Mouse (Mus musculus): ENCODE results near the gene Adgrl1. TPM values are rescaled to one million over a fixed set of nuclear protein-coding genes. Genes with fewer than 3 reads are reported as not detected.

The Adgrl1 gene
- polyA plus RNA-seq, 1 experiment from 2014 or later: 11.0 TPM

DNA sequence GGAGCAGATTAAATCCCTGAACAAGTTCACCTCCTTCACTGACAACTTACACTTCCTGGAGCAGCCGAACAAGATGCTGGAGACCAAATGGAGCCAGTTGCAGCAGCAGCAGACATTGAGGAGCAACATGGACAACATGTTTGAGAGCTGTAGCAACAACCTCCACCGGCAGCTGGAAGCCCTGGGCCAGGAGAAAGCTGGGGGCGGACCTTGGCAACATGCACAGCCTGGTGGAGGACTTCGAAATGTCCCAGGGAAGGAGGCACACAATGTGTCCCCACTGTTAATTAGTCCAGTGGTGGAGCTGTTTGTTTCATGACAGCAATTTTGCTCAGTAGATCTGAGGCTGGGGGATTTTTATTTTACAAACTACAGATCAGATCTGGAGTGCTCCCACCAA lies 7.8 kb upstream of the Adgrl1 start:
- Histone ChIP-seq H3K27ac (no peak overlapping the region), H3K27me3 (replicated peaks) (peaks cover 18% of the 10 kb centered on the region; the same call in 1 of the 2 replicates), H3K36me3 (no peaks in the 10 kb centered on the region), H3K4me1 (replicated peaks) (peaks cover 2% of the 10 kb centered on the region), H3K4me2 (replicated peaks) (no peak overlapping the region), H3K4me3 (replicated peaks) (no peak overlapping the region), H3K9ac (no peak overlapping the region), H3K9me3 (no peaks in the 10 kb centered on the region)
- WGBS: 45% methylated on average over 4 of the region's 4 CpGs
- ATAC-seq: no peak

DNA sequence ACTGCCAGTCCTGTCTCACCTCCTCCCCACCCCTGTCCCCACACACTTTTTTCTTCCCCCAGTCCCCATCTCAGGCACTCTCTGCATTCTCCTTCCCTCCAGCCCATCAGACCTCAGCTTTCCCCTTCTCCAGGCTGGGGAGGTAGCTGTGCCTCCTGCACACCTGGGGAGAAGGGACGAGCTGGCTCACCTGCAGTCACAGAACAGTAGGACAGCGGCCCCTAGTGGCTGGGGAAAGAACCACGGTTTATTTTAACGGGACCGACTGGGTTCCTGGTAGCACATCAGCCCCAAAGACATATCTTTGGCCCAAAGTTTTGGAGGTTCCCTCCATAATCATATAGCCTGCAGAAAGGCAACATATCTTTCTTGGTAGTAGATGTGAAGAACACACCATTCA lies 6.0 kb upstream of the Adgrl1 start:
- Histone ChIP-seq H3K27me3 (replicated peaks) (peaks cover 18% of the 10 kb centered on the region; the same call in 1 of the 2 replicates), H3K9me3 (no peaks in the 10 kb centered on the region), H3K9ac (no peak overlapping the region), H3K4me2 (replicated peaks) (no peak overlapping the region), H3K4me3 (replicated peaks) (no peak overlapping the region), H3K36me3 (no peaks in the 10 kb centered on the region), H3K4me1 (replicated peaks) (peaks cover 9% of the 10 kb centered on the region), H3K27ac (no peak overlapping the region)
- 3% methylated on average over 5 of the region's 5 CpGs for WGBS
- ATAC-seq: no peak

DNA sequence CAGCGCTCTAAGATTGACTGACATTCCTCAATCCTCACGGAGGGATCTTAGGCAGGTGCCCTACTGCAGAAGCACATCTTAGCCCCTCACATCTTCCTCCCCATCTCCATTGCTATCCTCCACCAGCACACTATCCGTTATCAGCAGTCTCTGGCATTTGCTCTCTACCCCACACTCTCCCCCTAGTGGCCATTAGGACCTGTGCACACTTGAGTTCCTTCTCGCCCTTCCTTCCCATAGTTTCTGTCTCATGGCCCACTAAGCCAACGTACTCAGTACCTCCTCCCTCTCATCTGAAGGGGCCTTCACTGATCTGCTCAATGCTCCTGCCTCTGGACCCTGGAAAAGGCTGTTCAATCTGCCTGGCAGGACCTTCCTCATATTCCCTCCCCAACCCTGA lies 4.0 kb upstream of the Adgrl1 start:
- H3K4me1 ChIP-seq (replicated peaks): peaks cover 14% of the 10 kb centered on the region
- no peak overlapping the region for H3K4me3 ChIP-seq (replicated peaks)
- 9% methylated on average over 5 of the region's 5 CpGs for WGBS
- no peak for ATAC-seq
- H3K9me3 ChIP-seq: no peaks in the 10 kb centered on the region
- H3K4me2 ChIP-seq (replicated peaks): no peak overlapping the region
- H3K27ac ChIP-seq: no peak overlapping the region
- H3K27me3 ChIP-seq (replicated peaks): peaks cover 18% of the 10 kb centered on the region; the same call in 1 of the 2 replicates
- no peak overlapping the region for H3K9ac ChIP-seq
- no peaks in the 10 kb centered on the region for H3K36me3 ChIP-seq

DNA sequence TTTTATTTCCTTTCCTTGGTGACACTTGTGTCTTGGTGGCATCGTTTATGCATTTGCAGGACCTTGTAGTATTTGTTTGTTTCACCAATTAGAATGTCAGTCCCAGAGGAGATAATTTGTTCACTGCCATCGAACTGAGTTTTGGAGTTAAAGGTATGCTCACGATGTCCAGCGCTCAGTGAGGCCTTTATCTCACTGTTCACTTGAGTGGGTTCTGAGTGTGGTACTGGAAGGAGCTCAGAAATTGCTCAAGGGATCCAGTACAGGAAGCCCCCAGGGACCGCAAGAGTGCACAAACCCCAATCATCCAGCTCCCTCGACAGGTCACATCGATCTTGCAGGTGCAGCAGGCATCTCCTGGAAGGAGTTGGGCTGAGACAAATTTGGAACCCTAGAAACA lies 3.4 kb upstream of the Adgrl1 start:
- Histone ChIP-seq H3K36me3 (no peaks in the 10 kb centered on the region), H3K9ac (no peak overlapping the region), H3K27ac (no peak overlapping the region), H3K4me1 (replicated peaks) (peaks cover 19% of the 10 kb centered on the region), H3K4me2 (replicated peaks) (no peak overlapping the region), H3K27me3 (replicated peaks) (peaks cover 18% of the 10 kb centered on the region; the same call in 1 of the 2 replicates), H3K9me3 (no peaks in the 10 kb centered on the region), H3K4me3 (replicated peaks) (no peak overlapping the region)
- 93% methylated on average over 7 of the region's 7 CpGs for WGBS
- no peak for ATAC-seq

DNA sequence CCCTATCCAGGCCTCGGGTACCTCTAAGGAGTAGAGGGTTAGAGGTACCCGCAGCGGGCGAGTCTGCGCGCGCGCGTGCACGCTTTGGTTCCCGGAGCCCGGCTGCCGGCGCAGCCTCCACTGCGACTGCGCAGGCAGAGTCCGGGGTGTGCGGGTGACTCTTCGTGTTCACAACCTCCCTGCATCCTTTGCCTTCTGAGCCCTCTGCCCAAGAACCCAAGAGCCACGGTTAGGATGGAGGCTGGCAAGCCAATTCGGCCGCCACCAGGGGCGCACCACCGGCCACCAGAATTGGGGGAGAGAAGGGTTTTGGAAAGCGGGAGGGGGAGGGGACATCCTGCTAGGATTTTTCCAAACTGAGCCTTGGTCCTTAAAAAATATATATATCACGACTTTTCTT lies 2.7 kb upstream of the Adgrl1 start:
- H3K4me3 ChIP-seq (replicated peaks): peak overlapping the region; percentile 29
- H3K4me2 ChIP-seq (replicated peaks): peak overlapping the region; percentile 69
- peaks cover 26% of the 10 kb centered on the region for H3K4me1 ChIP-seq (replicated peaks)
- no peaks in the 10 kb centered on the region for H3K36me3 ChIP-seq
- H3K9me3 ChIP-seq: no peaks in the 10 kb centered on the region
- H3K9ac ChIP-seq: no peak overlapping the region
- H3K27ac ChIP-seq: no peak overlapping the region
- peaks cover 18% of the 10 kb centered on the region; the same call in 1 of the 2 replicates for H3K27me3 ChIP-seq (replicated peaks)
- no peak for ATAC-seq
- WGBS: 3% methylated on average over 26 of the region's 26 CpGs

DNA sequence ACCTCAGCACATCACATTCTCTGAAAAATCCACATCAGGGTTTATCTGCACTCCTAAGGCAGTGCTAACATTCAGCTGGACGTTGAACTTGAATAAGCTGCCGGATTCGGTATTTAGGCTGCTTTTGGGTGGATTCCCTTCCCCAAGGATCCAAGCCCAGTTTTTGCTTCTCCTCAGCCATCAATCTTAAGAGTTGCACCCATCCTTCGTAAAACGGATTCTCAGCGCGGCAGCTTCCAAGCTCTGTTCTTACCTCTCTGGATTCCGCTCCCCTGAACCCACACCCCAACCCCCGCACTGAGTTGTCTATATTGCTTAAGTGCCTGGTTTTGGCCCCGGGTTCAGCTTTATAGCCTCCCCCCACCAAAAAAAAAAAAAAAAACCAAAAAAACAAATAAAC lies 1.4 kb upstream of the Adgrl1 start:
- H3K27ac ChIP-seq: peak overlapping the region; percentile 97
- no peaks in the 10 kb centered on the region for H3K9me3 ChIP-seq
- H3K36me3 ChIP-seq: no peaks in the 10 kb centered on the region
- H3K4me3 ChIP-seq (replicated peaks): peak overlapping the region; percentile 87
- WGBS: 3% methylated on average over 10 of the region's 10 CpGs
- peaks cover 38% of the 10 kb centered on the region for H3K4me1 ChIP-seq (replicated peaks)
- peaks cover 18% of the 10 kb centered on the region; the same call in 1 of the 2 replicates for H3K27me3 ChIP-seq (replicated peaks)
- ATAC-seq: no peak
- no peak overlapping the region for H3K9ac ChIP-seq
- H3K4me2 ChIP-seq (replicated peaks): peak overlapping the region; percentile 91

DNA sequence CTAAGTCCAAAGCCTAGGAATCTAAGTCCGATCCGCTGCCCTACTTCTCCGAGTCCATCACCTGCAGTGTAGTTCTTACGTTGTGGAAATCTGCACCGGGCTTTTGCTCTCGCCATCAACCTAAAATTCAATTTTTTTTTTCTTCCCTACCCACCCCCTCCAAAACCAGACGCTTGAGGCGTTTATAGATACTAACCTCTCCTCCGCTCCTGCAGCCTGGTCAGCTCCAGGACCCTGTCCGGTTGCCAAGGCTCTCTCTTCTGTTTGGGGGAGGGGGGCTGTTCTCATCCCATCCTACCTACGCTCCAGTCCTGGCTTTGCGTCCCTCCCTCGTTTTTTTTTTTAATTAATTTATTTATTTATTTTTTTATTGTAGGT lies 931 bp upstream of the Adgrl1 start:
- H3K4me1 ChIP-seq (replicated peaks): peaks cover 44% of the 10 kb centered on the region
- 1% methylated on average over 13 of the region's 13 CpGs for WGBS
- H3K36me3 ChIP-seq: no peaks in the 10 kb centered on the region
- peak overlapping the region; percentile 87 for H3K4me3 ChIP-seq (replicated peaks)
- peaks cover 18% of the 10 kb centered on the region; the same call in 1 of the 2 replicates for H3K27me3 ChIP-seq (replicated peaks)
- peak overlapping the region; percentile 97 for H3K27ac ChIP-seq
- peak overlapping the region; percentile 74; the same call in 1 of the 2 replicates for H3K9ac ChIP-seq
- no peaks in the 10 kb centered on the region for H3K9me3 ChIP-seq
- peak overlapping the region; percentile 91 for H3K4me2 ChIP-seq (replicated peaks)
- peak; percentile 42 for ATAC-seq

DNA sequence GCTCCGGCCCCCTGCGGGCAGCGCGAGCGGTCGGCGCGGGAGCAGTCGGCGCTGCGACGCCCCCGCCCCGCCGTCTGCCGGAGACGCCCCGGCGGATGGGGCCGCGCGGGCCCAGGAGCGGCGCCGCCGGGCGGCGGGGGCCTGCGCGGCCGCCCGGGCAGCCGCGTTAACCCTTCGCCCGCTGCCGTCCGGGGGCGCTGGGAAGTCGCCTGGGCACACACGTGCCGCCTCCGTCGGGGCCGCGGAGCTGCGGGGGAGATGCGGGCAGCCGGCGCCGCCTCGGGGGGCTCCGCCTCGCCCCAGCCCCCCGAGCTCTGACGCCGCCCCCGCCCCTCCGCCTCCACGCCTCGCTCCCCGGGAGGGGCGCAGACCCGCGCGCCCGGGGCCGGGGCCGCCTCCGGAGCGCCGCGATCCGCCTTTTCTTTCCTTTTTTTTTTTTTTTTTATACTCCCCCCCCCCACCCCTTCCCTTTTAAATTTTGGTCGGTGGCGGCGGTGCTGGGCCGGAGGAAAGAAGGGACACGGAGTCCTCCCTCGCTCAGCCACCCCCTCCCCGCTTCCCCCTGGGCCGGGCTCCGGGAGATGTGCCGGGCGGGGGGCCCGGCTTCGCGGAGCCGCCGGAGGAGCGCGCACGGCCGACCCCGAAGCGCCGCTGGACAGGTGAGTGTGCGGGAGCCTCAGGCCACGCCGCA lies 506 bp downstream of the Adgrl1 start:
- H3K4me2 ChIP-seq (replicated peaks): peak overlapping the region; percentile 91
- under 1% methylated on average over 53 of the region's 100 CpGs for WGBS
- peak; percentile 11 for ATAC-seq
- H3K9ac ChIP-seq: peak overlapping the region; percentile 74
- peaks cover 47% of the 10 kb centered on the region for H3K4me1 ChIP-seq (replicated peaks)
- H3K27ac ChIP-seq: peak overlapping the region; percentile 97
- H3K4me3 ChIP-seq (replicated peaks): peak overlapping the region; percentile 87
- H3K9me3 ChIP-seq: no peaks in the 10 kb centered on the region
- H3K36me3 ChIP-seq: no peaks in the 10 kb centered on the region
- H3K27me3 ChIP-seq (replicated peaks): peaks cover 12% of the 10 kb centered on the region; the same call in 1 of the 2 replicates

DNA sequence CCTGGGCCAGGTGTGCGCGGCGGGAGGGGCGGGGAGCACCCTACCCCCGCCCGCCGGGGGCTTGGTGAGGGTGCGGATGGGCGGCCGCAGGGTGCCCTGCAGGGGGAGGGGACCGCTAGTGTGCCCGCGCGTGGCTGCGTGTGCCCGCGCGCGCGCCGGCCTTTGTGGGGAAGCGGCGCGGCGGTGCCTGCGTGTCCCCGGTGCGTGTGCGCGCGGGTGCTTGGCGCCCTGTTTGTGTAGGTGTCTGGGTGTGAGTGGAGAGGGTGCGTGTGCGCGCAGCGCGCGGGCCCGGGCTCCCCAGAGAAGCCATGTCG lies 1.0 kb downstream of the Adgrl1 start:
- Histone ChIP-seq H3K27ac (peak overlapping the region; percentile 97), H3K9ac (peak overlapping the region; percentile 74), H3K4me3 (replicated peaks) (peak overlapping the region; percentile 87), H3K9me3 (no peaks in the 10 kb centered on the region), H3K27me3 (replicated peaks) (0 out of 2 replicates have a peak, but pooled peaks cover 8% of the 10 kb centered on the region), H3K4me2 (replicated peaks) (peak overlapping the region; percentile 91), H3K36me3 (no peaks in the 10 kb centered on the region), H3K4me1 (replicated peaks) (peaks cover 47% of the 10 kb centered on the region)
- no peak for ATAC-seq
- WGBS: under 1% methylated on average over 29 of the region's 40 CpGs

DNA sequence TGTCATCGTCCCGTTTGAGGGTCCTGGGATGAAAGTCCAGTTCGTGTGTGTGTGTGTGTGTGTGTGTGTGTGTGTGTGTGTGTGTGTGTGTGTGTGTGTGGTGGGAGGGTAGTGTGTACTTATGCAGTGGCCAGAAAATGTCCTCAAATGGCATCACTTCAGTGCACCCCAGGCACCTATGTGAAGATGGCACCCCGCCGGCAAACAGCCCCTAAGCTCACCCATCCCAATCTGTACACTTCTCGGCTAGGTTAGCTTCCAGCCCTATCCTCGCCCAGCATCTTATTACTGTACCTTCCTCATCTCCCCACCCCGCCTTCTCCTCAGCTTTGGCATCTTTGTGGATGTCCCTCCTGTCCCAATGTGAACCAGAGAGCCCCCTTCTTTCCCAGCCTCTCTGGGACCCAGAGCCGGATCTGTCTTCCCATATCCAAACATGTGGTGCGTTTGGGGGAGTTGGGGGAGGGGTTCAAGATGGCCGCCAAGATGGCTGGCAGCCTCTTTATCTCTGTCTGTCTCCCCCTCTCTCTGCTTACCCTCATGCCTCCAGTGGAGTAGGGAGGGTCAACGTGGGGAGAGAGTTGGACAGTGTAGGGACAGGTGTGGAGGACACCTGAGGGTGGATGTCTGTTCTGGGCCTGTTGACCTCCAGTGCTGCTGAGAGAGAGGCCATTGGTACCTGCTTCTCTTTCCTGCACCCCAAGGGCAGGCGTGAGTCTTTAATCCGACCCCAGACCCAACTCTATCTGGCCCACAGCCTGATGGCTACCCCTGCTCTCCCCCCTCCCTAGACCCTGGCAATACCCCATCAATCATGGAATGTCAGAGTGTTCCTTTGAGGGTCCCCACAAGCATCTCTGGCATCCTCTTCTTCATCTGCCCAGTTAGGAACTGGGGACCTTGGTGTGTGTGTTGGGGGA lies 1.9 kb downstream of the Adgrl1 start:
- Histone ChIP-seq H3K27me3 (replicated peaks) (0 out of 2 replicates have a peak, but pooled peaks cover 3% of the 10 kb centered on the region), H3K27ac (no peak overlapping the region; the same call in 1 of the 2 replicates), H3K9me3 (no peaks in the 10 kb centered on the region), H3K36me3 (no peaks in the 10 kb centered on the region), H3K4me1 (replicated peaks) (peaks cover 47% of the 10 kb centered on the region), H3K9ac (peak overlapping the region; percentile 74; the same call in 1 of the 2 replicates), H3K4me2 (replicated peaks) (peak overlapping the region; percentile 91), H3K4me3 (replicated peaks) (peak overlapping the region; percentile 87)
- WGBS: 15% methylated on average over 14 of the region's 14 CpGs
- no peak for ATAC-seq

DNA sequence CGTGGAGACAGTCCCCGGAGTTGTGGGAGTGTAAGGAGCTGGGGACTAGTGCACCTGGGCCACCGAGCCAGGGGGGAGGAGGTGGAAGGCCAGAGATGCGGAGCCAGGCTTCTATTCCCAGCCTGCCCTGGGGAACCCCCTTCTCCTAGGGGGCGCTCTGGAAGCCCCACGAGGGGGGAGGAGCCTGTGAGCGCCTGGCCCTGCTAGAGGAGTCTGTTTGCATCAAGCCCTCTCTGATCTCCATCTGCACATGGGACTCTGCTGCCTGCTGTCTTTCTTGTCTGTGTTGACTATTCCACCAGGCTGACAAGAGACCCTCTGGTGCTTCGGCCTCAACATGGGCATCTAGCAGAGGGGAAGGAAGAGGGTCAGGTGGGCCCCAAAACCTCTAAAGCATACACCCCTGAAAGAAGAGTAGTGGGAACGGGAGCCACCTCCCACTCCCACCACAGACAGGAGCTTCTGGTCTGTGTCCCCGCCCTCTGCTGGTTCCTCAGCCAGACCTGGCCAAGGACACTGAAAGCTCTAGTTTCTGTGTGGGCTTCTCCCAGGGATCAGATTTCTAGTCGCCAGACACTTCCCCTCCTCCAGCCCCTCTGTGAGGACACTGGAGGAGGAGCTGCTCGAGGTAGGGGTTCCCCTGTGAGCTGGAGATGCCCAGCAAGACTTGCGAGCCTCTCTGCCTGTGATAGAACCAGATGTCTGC lies 3.2 kb downstream of the Adgrl1 start:
- Histone ChIP-seq H3K9me3 (no peaks in the 10 kb centered on the region), H3K27ac (peak overlapping the region; percentile 55), H3K4me3 (replicated peaks) (no peak overlapping the region), H3K36me3 (no peaks in the 10 kb centered on the region), H3K9ac (no peak overlapping the region), H3K4me2 (replicated peaks) (peak overlapping the region; percentile 91), H3K4me1 (replicated peaks) (peaks cover 47% of the 10 kb centered on the region), H3K27me3 (replicated peaks) (no peaks in the 10 kb centered on the region)
- WGBS: 14% methylated on average over 13 of the region's 13 CpGs
- ATAC-seq: no peak

DNA sequence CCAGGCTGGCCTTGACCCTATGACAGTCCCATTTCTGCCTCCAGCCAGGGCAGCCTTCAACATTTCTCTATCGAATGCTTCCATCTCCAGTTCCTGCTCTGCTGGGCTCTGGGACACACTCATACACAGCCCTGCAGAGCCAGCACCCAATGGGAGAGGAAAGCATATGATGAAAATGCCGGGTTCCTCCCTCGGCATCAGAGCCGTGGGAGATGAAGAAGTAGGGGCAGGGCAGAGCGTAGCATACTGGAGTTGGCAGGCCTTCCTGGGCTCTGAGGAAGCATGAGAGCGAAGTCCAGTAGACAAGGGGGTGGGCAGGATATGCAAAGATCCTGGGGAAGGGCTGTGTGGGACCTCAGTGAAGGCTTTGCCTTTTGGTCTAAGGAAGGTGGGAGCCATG lies 8.7 kb downstream of the Adgrl1 start:
- no peak for ATAC-seq
- Histone ChIP-seq H3K27ac (no peak overlapping the region), H3K9ac (no peak overlapping the region), H3K36me3 (no peaks in the 10 kb centered on the region), H3K9me3 (no peaks in the 10 kb centered on the region), H3K4me1 (replicated peaks) (peaks cover 25% of the 10 kb centered on the region), H3K4me2 (replicated peaks) (no peak overlapping the region), H3K27me3 (replicated peaks) (no peaks in the 10 kb centered on the region), H3K4me3 (replicated peaks) (no peak overlapping the region)
- 66% methylated on average over 6 of the region's 6 CpGs for WGBS

Data from intestine, embryonic 15.5 days (tissue).